Mouse (Mus musculus): ENCODE measurements around the gene Panx1.

DNA sequence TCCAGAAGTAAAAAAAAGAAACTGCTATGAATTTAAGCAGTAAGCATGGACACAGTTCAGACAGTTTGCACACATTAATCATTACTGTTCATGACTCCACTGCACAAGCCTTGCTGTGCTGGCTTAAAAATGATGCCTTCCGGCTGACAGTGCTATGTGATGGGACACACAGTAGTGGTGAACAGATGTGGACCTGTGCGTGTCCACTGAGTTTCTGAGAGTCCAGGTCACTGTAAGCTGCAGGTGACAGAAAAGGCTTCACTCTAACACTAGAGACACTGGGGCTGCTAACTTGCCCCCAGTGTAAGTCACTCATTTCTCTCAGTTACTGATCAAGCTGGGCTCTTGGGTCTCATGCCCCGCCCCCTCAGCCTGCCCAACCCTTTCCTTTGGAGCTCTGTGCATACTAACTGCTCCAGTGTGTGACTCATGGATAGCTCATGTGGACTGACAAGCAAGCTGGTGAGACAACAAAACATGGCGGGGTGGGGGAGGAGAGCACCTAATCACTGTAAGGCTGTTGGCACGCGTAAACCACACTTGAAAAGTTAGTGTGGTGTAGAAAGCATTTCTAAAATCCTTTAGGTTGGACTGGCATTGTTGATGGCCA lies 23.5 kb upstream of the Panx1 start:
- TF ChIP-seq POLR2AphosphoS5 (IDR thresholded peaks at IDR 0.05; ENCODE audit: insufficient replicate concordance, low read depth, low read length) (no peak), CTCF (IDR thresholded peaks at IDR 0.05; ENCODE audit: low read depth, low read length) (no peak), GATA1 (IDR thresholded peaks at IDR 0.05; ENCODE audit: borderline replicate concordance, low read length) (no peak), TAL1 (conservative IDR thresholded peaks at IDR 0.05; ENCODE audit: low read depth, low read length) (no peak), GATA2 (IDR thresholded peaks at IDR 0.05; ENCODE audit: borderline replicate concordance, low read depth, low read length) (no peak)

All from G1E (cell line).